Mouse (Mus musculus): ENCODE data around the gene Zfp62. TPM values are rescaled to one million over a fixed set of nuclear protein-coding genes. Genes with fewer than 3 reads are reported as not detected.

Zfp62 gene
- polyA plus RNA-seq, 1 experiment from 2014 or later: 47.6 TPM

DNA sequence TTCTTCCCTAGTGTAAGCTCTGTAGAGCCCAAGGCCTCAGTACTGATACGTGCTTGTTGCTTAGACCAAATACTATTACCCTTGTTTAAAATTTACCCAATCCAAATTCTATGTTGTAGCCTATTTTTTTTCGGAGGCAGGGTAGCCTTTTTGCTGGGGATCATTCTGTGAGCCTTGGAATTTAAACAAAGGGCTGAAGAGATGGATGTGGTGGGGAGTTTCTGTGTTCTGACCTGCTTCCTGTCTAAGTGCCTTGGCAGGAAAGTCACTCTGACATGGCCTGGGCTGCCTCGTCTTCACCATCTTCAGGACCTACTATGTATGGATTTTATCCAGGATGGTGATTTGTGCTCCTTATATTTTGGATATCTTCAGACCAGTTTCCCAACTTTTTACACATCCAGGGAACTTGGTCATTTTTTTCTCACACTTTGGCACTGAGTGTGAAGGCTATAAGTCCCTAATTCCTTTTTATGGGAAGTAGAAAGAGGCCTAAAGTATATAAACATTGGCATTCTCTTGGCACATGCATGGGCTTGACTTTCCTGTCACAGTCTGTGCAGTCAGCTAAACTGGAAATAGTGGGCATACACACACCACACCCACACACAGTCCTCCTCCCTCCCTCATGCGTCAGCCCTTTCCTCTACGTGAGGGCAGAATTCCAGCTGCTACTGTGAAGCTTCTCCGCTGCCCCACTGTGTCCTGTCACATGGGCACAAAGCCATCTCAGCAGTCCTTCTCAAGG lies 45.3 kb downstream of the Zfp62 start:
- 41% methylated on average over 6 of the region's 6 CpGs for WGBS

DNA sequence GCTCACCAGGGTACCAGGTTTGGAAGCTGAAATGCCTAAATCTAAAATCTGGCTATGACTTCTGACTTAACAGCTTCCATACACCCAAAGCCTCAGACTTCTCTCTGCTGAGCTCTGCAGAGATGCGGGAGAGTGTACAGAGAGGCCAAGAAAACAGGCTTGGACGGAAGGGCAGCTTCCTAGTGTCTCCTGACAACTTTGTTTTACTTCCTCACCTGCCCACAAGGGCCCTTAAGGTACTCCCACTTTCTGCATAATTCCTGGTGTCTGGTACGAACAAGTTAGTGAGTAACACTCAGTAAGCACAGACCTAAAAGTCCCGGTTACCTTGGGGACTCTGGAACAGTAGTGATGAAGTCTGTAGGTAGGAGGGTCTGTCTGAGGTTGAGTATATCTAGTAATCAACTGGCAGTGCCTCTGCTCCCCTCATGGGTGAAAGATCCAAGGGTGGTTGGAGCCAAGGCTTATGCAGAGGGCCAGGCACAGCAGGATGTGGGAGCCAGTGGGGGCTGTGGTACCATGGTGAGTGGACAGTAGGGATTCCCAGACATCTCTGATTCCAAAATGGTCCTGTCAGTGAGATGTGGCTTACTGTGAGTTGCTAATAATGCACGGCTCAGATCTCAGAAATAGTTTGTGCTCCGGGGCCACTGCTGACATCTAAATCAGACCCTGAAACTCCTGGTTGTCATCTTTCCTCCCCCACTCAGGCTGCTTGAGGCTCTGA lies 46.0 kb downstream of the Zfp62 start:
- H3K9ac ChIP-seq (replicated peaks; ENCODE audit: low read depth, low read length): no peak overlapping the region
- WGBS: 77% methylated on average over 6 of the region's 6 CpGs
- H3K27ac ChIP-seq (ENCODE audit: low read length): peak overlapping the region; percentile 96; the same call in 1 of the 2 replicates
- no peak overlapping the region for H3K4me2 ChIP-seq (replicated peaks; ENCODE audit: low read depth, low read length)
- no peak for ATAC-seq (ENCODE audit: insufficient number of reproducible peaks, insufficient read depth, low FRiP score, low read depth)
- peaks cover 4% of the 10 kb centered on the region; the same call in 1 of the 2 replicates for H3K36me3 ChIP-seq (ENCODE audit: control insufficient read depth, insufficient read depth, low read length)
- H3K4me1 ChIP-seq (ENCODE audit: control insufficient read depth, insufficient read depth, low read length): peaks cover 46% of the 10 kb centered on the region
- H3K9me3 ChIP-seq (ENCODE audit: control insufficient read depth, low read depth, low read length): no peaks in the 10 kb centered on the region
- H3K27me3 ChIP-seq (ENCODE audit: control insufficient read depth, insufficient read depth, low read length): no peaks in the 10 kb centered on the region
- no peak overlapping the region for H3K4me3 ChIP-seq (ENCODE audit: low read depth, low read length)

More for the DNA sequence above, 45.3 kb downstream of the Zfp62 start:
- Histone ChIP-seq H3K4me2 (replicated peaks; ENCODE audit: low read depth, low read length) (no peak overlapping the region), H3K9ac (replicated peaks; ENCODE audit: low read depth, low read length) (no peak overlapping the region), H3K4me1 (ENCODE audit: control insufficient read depth, insufficient read depth, low read length) (peaks cover 46% of the 10 kb centered on the region), H3K9me3 (ENCODE audit: control insufficient read depth, low read depth, low read length) (no peaks in the 10 kb centered on the region), H3K27me3 (ENCODE audit: control insufficient read depth, insufficient read depth, low read length) (no peaks in the 10 kb centered on the region), H3K4me3 (ENCODE audit: low read depth, low read length) (no peak overlapping the region), H3K36me3 (ENCODE audit: control insufficient read depth, insufficient read depth, low read length) (no peaks in the 10 kb centered on the region), H3K27ac (ENCODE audit: low read length) (peak overlapping the region; percentile 96; the same call in 1 of the 2 replicates)
- ATAC-seq (ENCODE audit: insufficient number of reproducible peaks, insufficient read depth, low FRiP score, low read depth): no peak

GRCm38 (mm10) chr11:49249811-49250421 lies 46.8 kb downstream of the Zfp62 start:
- ATAC-seq (ENCODE audit: insufficient number of reproducible peaks, insufficient read depth, low FRiP score, low read depth): no peak; the same call in 1 of the 2 replicates
- WGBS: 23% methylated on average over 10 of the region's 10 CpGs

GRCm38 (mm10) chr11:49250422-49251379 lies 47.6 kb downstream of the Zfp62 start:
- H3K4me1 ChIP-seq (ENCODE audit: control insufficient read depth, insufficient read depth, low read length): peaks cover 36% of the 10 kb centered on the region
- H3K36me3 ChIP-seq (ENCODE audit: control insufficient read depth, insufficient read depth, low read length): peaks cover 10% of the 10 kb centered on the region; the same call in 1 of the 2 replicates
- peak overlapping the region; percentile 74 for H3K4me3 ChIP-seq (ENCODE audit: low read depth, low read length)
- H3K9me3 ChIP-seq (ENCODE audit: control insufficient read depth, low read depth, low read length): no peaks in the 10 kb centered on the region
- H3K27ac ChIP-seq (ENCODE audit: low read length): peak overlapping the region; percentile 96
- no peaks in the 10 kb centered on the region for H3K27me3 ChIP-seq (ENCODE audit: control insufficient read depth, insufficient read depth, low read length)
- H3K4me2 ChIP-seq (replicated peaks; ENCODE audit: low read depth, low read length): peak overlapping the region; percentile 47
- H3K9ac ChIP-seq (replicated peaks; ENCODE audit: low read depth, low read length): peak overlapping the region; percentile 79
- WGBS: 2% methylated on average over 44 of the region's 45 CpGs
- peak; percentile 97 for ATAC-seq (ENCODE audit: insufficient number of reproducible peaks, insufficient read depth, low FRiP score, low read depth)

More at GRCm38 (mm10) chr11:49249811-49250421, 46.8 kb downstream of the Zfp62 start:
- peak overlapping the region; percentile 79; the same call in 1 of the 2 replicates for H3K9ac ChIP-seq (replicated peaks; ENCODE audit: low read depth, low read length)
- H3K9me3 ChIP-seq (ENCODE audit: control insufficient read depth, low read depth, low read length): no peaks in the 10 kb centered on the region
- H3K27me3 ChIP-seq (ENCODE audit: control insufficient read depth, insufficient read depth, low read length): no peaks in the 10 kb centered on the region
- peak overlapping the region; percentile 47 for H3K4me2 ChIP-seq (replicated peaks; ENCODE audit: low read depth, low read length)
- peaks cover 42% of the 10 kb centered on the region for H3K4me1 ChIP-seq (ENCODE audit: control insufficient read depth, insufficient read depth, low read length)
- peaks cover 6% of the 10 kb centered on the region; the same call in 1 of the 2 replicates for H3K36me3 ChIP-seq (ENCODE audit: control insufficient read depth, insufficient read depth, low read length)
- H3K4me3 ChIP-seq (ENCODE audit: low read depth, low read length): peak overlapping the region; percentile 74
- peak overlapping the region; percentile 96 for H3K27ac ChIP-seq (ENCODE audit: low read length)

DNA sequence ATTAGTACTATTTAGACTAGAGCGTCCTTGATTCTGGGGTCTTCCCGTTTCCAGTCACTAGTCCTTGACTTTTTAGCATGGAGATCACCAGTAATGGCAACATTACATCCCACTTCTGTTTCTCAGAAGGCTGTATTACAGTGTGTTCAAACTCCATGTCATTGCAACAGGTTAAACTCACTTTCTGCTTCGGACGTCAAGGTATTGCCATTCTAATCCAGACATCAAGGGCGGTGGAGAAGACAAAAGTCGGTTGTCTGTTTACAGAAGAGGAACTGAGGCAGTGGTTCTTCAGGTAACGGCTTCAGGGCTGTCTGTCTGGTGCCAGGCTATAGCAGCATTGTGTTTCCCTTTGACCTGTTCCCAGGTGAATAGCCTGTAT lies 48.3 kb downstream of the Zfp62 start:
- Histone ChIP-seq H3K9me3 (ENCODE audit: control insufficient read depth, low read depth, low read length) (no peaks in the 10 kb centered on the region), H3K4me1 (ENCODE audit: control insufficient read depth, insufficient read depth, low read length) (peaks cover 36% of the 10 kb centered on the region), H3K36me3 (ENCODE audit: control insufficient read depth, insufficient read depth, low read length) (peaks cover 10% of the 10 kb centered on the region; the same call in 1 of the 2 replicates), H3K27ac (ENCODE audit: low read length) (no peak overlapping the region), H3K9ac (replicated peaks; ENCODE audit: low read depth, low read length) (peak overlapping the region; percentile 79; the same call in 1 of the 2 replicates), H3K27me3 (ENCODE audit: control insufficient read depth, insufficient read depth, low read length) (no peaks in the 10 kb centered on the region), H3K4me2 (replicated peaks; ENCODE audit: low read depth, low read length) (peak overlapping the region; percentile 47), H3K4me3 (ENCODE audit: low read depth, low read length) (peak overlapping the region; percentile 74)
- WGBS: 56% methylated on average over 7 of the region's 7 CpGs
- ATAC-seq (ENCODE audit: insufficient number of reproducible peaks, insufficient read depth, low FRiP score, low read depth): no peak

DNA sequence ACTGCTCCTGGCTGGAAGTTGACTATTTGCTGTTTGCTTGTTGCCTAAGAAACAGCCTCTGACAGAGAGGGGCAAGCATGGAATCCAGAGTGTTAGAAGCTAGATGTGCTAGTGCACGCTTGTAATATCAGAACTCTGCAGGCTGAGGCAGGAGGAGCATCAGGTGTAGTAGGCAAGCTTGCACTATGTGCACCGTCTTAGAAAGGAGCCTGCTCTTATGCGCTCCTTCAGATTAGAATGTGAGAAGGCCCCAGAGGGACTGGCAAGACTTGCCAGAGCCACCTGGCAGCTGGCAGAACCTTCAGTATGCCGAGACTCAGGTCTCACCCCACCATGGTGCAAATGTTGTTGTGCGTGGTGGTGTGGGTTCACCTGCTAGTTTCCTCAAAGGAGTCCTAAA lies 49.0 kb downstream of the Zfp62 start:
- no peak overlapping the region; the same call in 1 of the 2 replicates for H3K4me3 ChIP-seq (ENCODE audit: low read depth, low read length)
- H3K27me3 ChIP-seq (ENCODE audit: control insufficient read depth, insufficient read depth, low read length): no peaks in the 10 kb centered on the region
- peaks cover 33% of the 10 kb centered on the region for H3K4me1 ChIP-seq (ENCODE audit: control insufficient read depth, insufficient read depth, low read length)
- peak overlapping the region; percentile 47; the same call in 1 of the 2 replicates for H3K4me2 ChIP-seq (replicated peaks; ENCODE audit: low read depth, low read length)
- H3K27ac ChIP-seq (ENCODE audit: low read length): no peak overlapping the region
- WGBS: 91% methylated on average over 5 of the region's 5 CpGs
- H3K9ac ChIP-seq (replicated peaks; ENCODE audit: low read depth, low read length): no peak overlapping the region
- ATAC-seq (ENCODE audit: insufficient number of reproducible peaks, insufficient read depth, low FRiP score, low read depth): no peak
- peaks cover 10% of the 10 kb centered on the region; the same call in 1 of the 2 replicates for H3K36me3 ChIP-seq (ENCODE audit: control insufficient read depth, insufficient read depth, low read length)
- H3K9me3 ChIP-seq (ENCODE audit: control insufficient read depth, low read depth, low read length): no peaks in the 10 kb centered on the region

DNA sequence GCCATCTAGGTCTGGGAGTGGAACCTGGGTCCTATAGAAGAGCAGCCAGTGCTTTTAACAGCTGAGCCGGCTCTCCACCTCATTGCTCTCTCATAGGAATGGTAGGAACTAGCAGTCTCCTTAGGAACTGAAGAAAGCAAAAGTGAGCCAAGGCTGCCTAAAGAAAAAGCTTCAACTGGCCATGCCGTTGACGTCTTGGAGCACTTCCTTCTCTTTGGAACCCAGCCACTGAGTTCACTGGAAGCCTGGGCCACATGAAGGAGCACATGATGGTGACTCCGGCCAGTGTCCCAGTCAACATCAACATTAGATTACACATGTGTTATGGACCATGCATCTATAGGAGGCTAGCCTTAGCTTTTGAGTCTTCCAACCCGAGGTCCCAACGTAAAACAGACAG lies 49.9 kb downstream of the Zfp62 start:
- WGBS: 88% methylated on average over 6 of the region's 6 CpGs
- peaks cover 10% of the 10 kb centered on the region; the same call in 1 of the 2 replicates for H3K36me3 ChIP-seq (ENCODE audit: control insufficient read depth, insufficient read depth, low read length)
- H3K9me3 ChIP-seq (ENCODE audit: control insufficient read depth, low read depth, low read length): no peaks in the 10 kb centered on the region
- H3K27ac ChIP-seq (ENCODE audit: low read length): no peak overlapping the region
- H3K27me3 ChIP-seq (ENCODE audit: control insufficient read depth, insufficient read depth, low read length): no peaks in the 10 kb centered on the region
- H3K4me1 ChIP-seq (ENCODE audit: control insufficient read depth, insufficient read depth, low read length): peaks cover 29% of the 10 kb centered on the region
- H3K9ac ChIP-seq (replicated peaks; ENCODE audit: low read depth, low read length): no peak overlapping the region
- H3K4me2 ChIP-seq (replicated peaks; ENCODE audit: low read depth, low read length): no peak overlapping the region
- no peak overlapping the region for H3K4me3 ChIP-seq (ENCODE audit: low read depth, low read length)
- no peak for ATAC-seq (ENCODE audit: insufficient number of reproducible peaks, insufficient read depth, low FRiP score, low read depth)

Measured in stomach, embryonic 14.5 days (tissue).